Mouse (Mus musculus): ENCODE data around the gene Casc4. TPM values are rescaled to one million over a fixed set of nuclear protein-coding genes. Genes with fewer than 3 reads are reported as not detected.

The Casc4 gene
- polyA plus RNA-seq (2014; fragmentation: Nextera tagmentation; extraction: Ambion mirVana), result 16.4 and 16.7 TPM in 2 replicates

- Histone ChIP-seq H3K9ac (replicated peaks; ENCODE audit: low read length) (peak within 1 kb of the TSS; percentile 83), H3K4me2 (ENCODE audit: low read depth, low read length) (peak within 1 kb of the TSS; percentile 83), H3K4me3 (ENCODE audit: low read depth, low read length) (peak within 1 kb of the TSS; percentile 83), H3K27ac (replicated peaks; ENCODE audit: low read depth, low read length) (peak within 1 kb of the TSS; percentile 20; the same call in 1 of the 2 replicates), H3K36me3 (replicated peaks; ENCODE audit: control insufficient read depth, insufficient read depth, low read depth, low read length) (no peaks in the 10 kb centered on the region), H3K4me1 (ENCODE audit: control insufficient read depth, insufficient read depth, low read length) (no peaks in the 10 kb centered on the region), H3K27me3 (ENCODE audit: control insufficient read depth, insufficient read depth, low read length) (no peaks in the 10 kb centered on the region), H3K9me3 (replicated peaks; ENCODE audit: control insufficient read depth, low read length) (no peaks in the 10 kb centered on the region)
- ATAC-seq (replicated peaks; ENCODE audit: insufficient number of reproducible peaks, low FRiP score, low TSS enrichment, low read depth), result peak; percentile 93
- peak; percentile 99 for DNase-seq (ENCODE audit: low spot score)
- 0% methylated on average over 32 of the region's 43 CpGs for WGBS
These were observed at the start of gene Casc4 for GRCm38 (mm10) chr2:121866632-121867050. Gene Casc4, plus strand, starts transcription at chr2:121866970.

GRCm38 (mm10) chr2:121821787-121822186, 45.0 kb upstream of the Casc4 start:
- Histone ChIP-seq H3K4me1 (ENCODE audit: control insufficient read depth, insufficient read depth, low read length) (no peaks in the 10 kb centered on the region), H3K4me3 (ENCODE audit: low read depth, low read length) (no peak overlapping the region), H3K27me3 (ENCODE audit: control insufficient read depth, insufficient read depth, low read length) (no peaks in the 10 kb centered on the region), H3K27ac (replicated peaks; ENCODE audit: low read depth, low read length) (no peak overlapping the region), H3K9me3 (replicated peaks; ENCODE audit: control insufficient read depth, low read length) (no peaks in the 10 kb centered on the region), H3K36me3 (replicated peaks; ENCODE audit: control insufficient read depth, insufficient read depth, low read depth, low read length) (no peaks in the 10 kb centered on the region), H3K9ac (replicated peaks; ENCODE audit: low read length) (no peak overlapping the region), H3K4me2 (ENCODE audit: low read depth, low read length) (no peak overlapping the region)
- WGBS, result 88% methylated on average over 7 of the region's 7 CpGs
- DNase-seq (ENCODE audit: low spot score) (no peak), ATAC-seq (replicated peaks; ENCODE audit: insufficient number of reproducible peaks, low FRiP score, low TSS enrichment, low read depth) (no peak)

- no peak for DNase-seq (ENCODE audit: low spot score)
- 69% methylated on average over 5 of the region's 5 CpGs for WGBS
- ATAC-seq (replicated peaks; ENCODE audit: insufficient number of reproducible peaks, low FRiP score, low TSS enrichment, low read depth), result no peak
These were observed 42.1 kb upstream of the Casc4 start for GRCm38 (mm10) chr2:121824653-121825052.

GRCm38 (mm10) chr2:121826189-121826588, 40.6 kb upstream of the Casc4 start:
- H3K27ac ChIP-seq (replicated peaks; ENCODE audit: low read depth, low read length), result no peak overlapping the region
- H3K4me3 ChIP-seq (ENCODE audit: low read depth, low read length), result no peak overlapping the region
- H3K36me3 ChIP-seq (replicated peaks; ENCODE audit: control insufficient read depth, insufficient read depth, low read depth, low read length), result no peaks in the 10 kb centered on the region
- DNase-seq (ENCODE audit: low spot score), result no peak
- ATAC-seq (replicated peaks; ENCODE audit: insufficient number of reproducible peaks, low FRiP score, low TSS enrichment, low read depth), result no peak
- 58% methylated on average over 2 of the region's 2 CpGs for WGBS
- no peaks in the 10 kb centered on the region for H3K4me1 ChIP-seq (ENCODE audit: control insufficient read depth, insufficient read depth, low read length)
- no peak overlapping the region for H3K9ac ChIP-seq (replicated peaks; ENCODE audit: low read length)
- no peaks in the 10 kb centered on the region for H3K9me3 ChIP-seq (replicated peaks; ENCODE audit: control insufficient read depth, low read length)
- H3K4me2 ChIP-seq (ENCODE audit: low read depth, low read length), result no peak overlapping the region
- no peaks in the 10 kb centered on the region for H3K27me3 ChIP-seq (ENCODE audit: control insufficient read depth, insufficient read depth, low read length)

More at GRCm38 (mm10) chr2:121824653-121825052, 42.1 kb upstream of the Casc4 start:
- Histone ChIP-seq H3K4me3 (ENCODE audit: low read depth, low read length) (no peak overlapping the region), H3K4me1 (ENCODE audit: control insufficient read depth, insufficient read depth, low read length) (no peaks in the 10 kb centered on the region), H3K36me3 (replicated peaks; ENCODE audit: control insufficient read depth, insufficient read depth, low read depth, low read length) (no peaks in the 10 kb centered on the region), H3K27me3 (ENCODE audit: control insufficient read depth, insufficient read depth, low read length) (no peaks in the 10 kb centered on the region), H3K9ac (replicated peaks; ENCODE audit: low read length) (no peak overlapping the region), H3K9me3 (replicated peaks; ENCODE audit: control insufficient read depth, low read length) (no peaks in the 10 kb centered on the region), H3K27ac (replicated peaks; ENCODE audit: low read depth, low read length) (no peak overlapping the region), H3K4me2 (ENCODE audit: low read depth, low read length) (no peak overlapping the region)

GRCm38 (mm10) chr2:121828411-121828810, 38.4 kb upstream of the Casc4 start:
- DNase-seq (ENCODE audit: low spot score) (no peak), ATAC-seq (replicated peaks; ENCODE audit: insufficient number of reproducible peaks, low FRiP score, low TSS enrichment, low read depth) (no peak)
- Histone ChIP-seq H3K27ac (replicated peaks; ENCODE audit: low read depth, low read length) (no peak overlapping the region), H3K9ac (replicated peaks; ENCODE audit: low read length) (no peak overlapping the region), H3K27me3 (ENCODE audit: control insufficient read depth, insufficient read depth, low read length) (no peaks in the 10 kb centered on the region), H3K4me3 (ENCODE audit: low read depth, low read length) (no peak overlapping the region), H3K36me3 (replicated peaks; ENCODE audit: control insufficient read depth, insufficient read depth, low read depth, low read length) (no peaks in the 10 kb centered on the region), H3K9me3 (replicated peaks; ENCODE audit: control insufficient read depth, low read length) (no peaks in the 10 kb centered on the region), H3K4me2 (ENCODE audit: low read depth, low read length) (no peak overlapping the region), H3K4me1 (ENCODE audit: control insufficient read depth, insufficient read depth, low read length) (no peaks in the 10 kb centered on the region)
- 89% methylated on average over 3 of the region's 3 CpGs for WGBS

- 11% methylated on average over 5 of the region's 5 CpGs for WGBS
- no peaks in the 10 kb centered on the region for H3K36me3 ChIP-seq (replicated peaks; ENCODE audit: control insufficient read depth, insufficient read depth, low read depth, low read length)
- H3K4me3 ChIP-seq (ENCODE audit: low read depth, low read length), result no peak overlapping the region
- H3K27ac ChIP-seq (replicated peaks; ENCODE audit: low read depth, low read length), result no peak overlapping the region
- ATAC-seq (replicated peaks; ENCODE audit: insufficient number of reproducible peaks, low FRiP score, low TSS enrichment, low read depth), result no peak; the same call in 1 of the 2 replicates
- H3K4me1 ChIP-seq (ENCODE audit: control insufficient read depth, insufficient read depth, low read length), result no peaks in the 10 kb centered on the region
- H3K27me3 ChIP-seq (ENCODE audit: control insufficient read depth, insufficient read depth, low read length), result no peaks in the 10 kb centered on the region
- no peak overlapping the region for H3K9ac ChIP-seq (replicated peaks; ENCODE audit: low read length)
- DNase-seq (ENCODE audit: low spot score), result peak; percentile 76
- no peaks in the 10 kb centered on the region for H3K9me3 ChIP-seq (replicated peaks; ENCODE audit: control insufficient read depth, low read length)
- no peak overlapping the region for H3K4me2 ChIP-seq (ENCODE audit: low read depth, low read length)
These were observed 34.3 kb upstream of the Casc4 start for GRCm38 (mm10) chr2:121832484-121832894.

- H3K27me3 ChIP-seq (ENCODE audit: control insufficient read depth, insufficient read depth, low read length), result no peaks in the 10 kb centered on the region
- no peaks in the 10 kb centered on the region for H3K9me3 ChIP-seq (replicated peaks; ENCODE audit: control insufficient read depth, low read length)
- 39% methylated on average over 3 of the region's 3 CpGs for WGBS
- ATAC-seq (replicated peaks; ENCODE audit: insufficient number of reproducible peaks, low FRiP score, low TSS enrichment, low read depth), result no peak
- no peaks in the 10 kb centered on the region for H3K36me3 ChIP-seq (replicated peaks; ENCODE audit: control insufficient read depth, insufficient read depth, low read depth, low read length)
- no peak overlapping the region for H3K4me2 ChIP-seq (ENCODE audit: low read depth, low read length)
- no peak overlapping the region for H3K9ac ChIP-seq (replicated peaks; ENCODE audit: low read length)
- H3K4me1 ChIP-seq (ENCODE audit: control insufficient read depth, insufficient read depth, low read length), result no peaks in the 10 kb centered on the region
- H3K27ac ChIP-seq (replicated peaks; ENCODE audit: low read depth, low read length), result no peak overlapping the region
- no peak overlapping the region for H3K4me3 ChIP-seq (ENCODE audit: low read depth, low read length)
- DNase-seq (ENCODE audit: low spot score), result no peak
These were observed 31.8 kb upstream of the Casc4 start for GRCm38 (mm10) chr2:121834926-121835325.

- no peaks in the 10 kb centered on the region for H3K27me3 ChIP-seq (ENCODE audit: control insufficient read depth, insufficient read depth, low read length)
- H3K36me3 ChIP-seq (replicated peaks; ENCODE audit: control insufficient read depth, insufficient read depth, low read depth, low read length), result no peaks in the 10 kb centered on the region
- H3K9me3 ChIP-seq (replicated peaks; ENCODE audit: control insufficient read depth, low read length), result no peaks in the 10 kb centered on the region
- DNase-seq (ENCODE audit: low spot score), result no peak
- H3K9ac ChIP-seq (replicated peaks; ENCODE audit: low read length), result no peak overlapping the region
- H3K4me2 ChIP-seq (ENCODE audit: low read depth, low read length), result no peak overlapping the region
- WGBS, result 97% methylated on average over 3 of the region's 3 CpGs
- no peaks in the 10 kb centered on the region for H3K4me1 ChIP-seq (ENCODE audit: control insufficient read depth, insufficient read depth, low read length)
- no peak overlapping the region for H3K27ac ChIP-seq (replicated peaks; ENCODE audit: low read depth, low read length)
- ATAC-seq (replicated peaks; ENCODE audit: insufficient number of reproducible peaks, low FRiP score, low TSS enrichment, low read depth), result no peak
- H3K4me3 ChIP-seq (ENCODE audit: low read depth, low read length), result no peak overlapping the region
These were observed 25.3 kb upstream of the Casc4 start for GRCm38 (mm10) chr2:121841453-121841852.

Data from embryonic facial prominence, embryonic 11.5 days (tissue).